Mouse (Mus musculus) mature B cell (primary cell): ENCODE measurements around the gene Bcorl1.
"Not testable (repeated sequence)": the region's sequence is repeated elsewhere in the genome, so short reads cannot be mapped to it uniquely, and the experiment has no call there.

Experiments
- in situ Hi-C: fragments of 300-500 bp; cut with MboI; formaldehyde crosslinking; loops from 2 replicates; pipeline ENCODE4 v1.14.3; 2019

The Bcorl1 gene

GRCm38 (mm10) chrX:48399994-48400393 is 58.8 kb downstream of the Bcorl1 start:
- in situ Hi-C loops, result no loop called here

GRCm38 (mm10) chrX:48405141-48405540 is 64.0 kb downstream of the Bcorl1 start:
- in situ Hi-C loops, result no loop called here

- in situ Hi-C loops, result no loop called here
Observed at GRCm38 (mm10) chrX:48409611-48410387, 68.6 kb downstream of the Bcorl1 start.

- in situ Hi-C loops, result no loop called here
Observed at GRCm38 (mm10) chrX:48410388-48410776, 69.2 kb downstream of the Bcorl1 start.

GRCm38 (mm10) chrX:48412629-48413028 is 71.5 kb downstream of the Bcorl1 start:
- in situ Hi-C loops, result no loop called here

- in situ Hi-C loops, result no loop called here
Observed at GRCm38 (mm10) chrX:48414291-48414690, 73.1 kb downstream of the Bcorl1 start.

- in situ Hi-C loops, result no loop called here
Observed at GRCm38 (mm10) chrX:48418417-48418816, 77.3 kb downstream of the Bcorl1 start.

GRCm38 (mm10) chrX:48422986-48423385 is 81.8 kb downstream of the Bcorl1 start:
- in situ Hi-C loops, result loop anchor here (5.0 kb wide), 1 partner anchor 39 kb away; the partner anchor contains the start of gene Elf4

- in situ Hi-C loops, result loop anchor here (5.0 kb wide), 1 partner anchor 39 kb away; the partner anchor contains the start of gene Elf4
Observed at GRCm38 (mm10) chrX:48423671-48424070, 82.5 kb downstream of the Bcorl1 start.

GRCm38 (mm10) chrX:48424583-48424982 is 83.4 kb downstream of the Bcorl1 start:
- in situ Hi-C loops, result loop anchor here (5.0 kb wide), 1 partner anchor 38 kb away; the partner anchor contains the start of gene Elf4

GRCm38 (mm10) chrX:48425280-48425679 is 84.1 kb downstream of the Bcorl1 start:
- in situ Hi-C loops, result no loop called here

GRCm38 (mm10) chrX:48428241-48428640 is 87.1 kb downstream of the Bcorl1 start:
- in situ Hi-C loops, result no loop called here

- in situ Hi-C loops, result no loop called here
Observed at GRCm38 (mm10) chrX:48428642-48429041, 87.5 kb downstream of the Bcorl1 start.

- in situ Hi-C loops, result no loop called here
Observed at GRCm38 (mm10) chrX:48429100-48429499, 87.9 kb downstream of the Bcorl1 start.

GRCm38 (mm10) chrX:48429538-48429937 is 88.4 kb downstream of the Bcorl1 start:
- in situ Hi-C loops, result no loop called here

- in situ Hi-C loops, result no loop called here
Observed at GRCm38 (mm10) chrX:48432599-48433526, 91.7 kb downstream of the Bcorl1 start.

- in situ Hi-C loops, result no loop called here
Observed at GRCm38 (mm10) chrX:48433527-48433899, 92.4 kb downstream of the Bcorl1 start.

GRCm38 (mm10) chrX:48434251-48434650 is 93.1 kb downstream of the Bcorl1 start:
- in situ Hi-C loops, result no loop called here

GRCm38 (mm10) chrX:48435477-48435900 is 94.3 kb downstream of the Bcorl1 start:
- in situ Hi-C loops, result no loop called here

- in situ Hi-C loops, result not testable (repeated sequence)
Observed at GRCm38 (mm10) chrX:48436082-48436481, 94.9 kb downstream of the Bcorl1 start.

GRCm38 (mm10) chrX:48439036-48439435 is 97.9 kb downstream of the Bcorl1 start:
- in situ Hi-C loops, result no loop called here

GRCm38 (mm10) chrX:48441548-48441947 is 100.4 kb downstream of the Bcorl1 start:
- in situ Hi-C loops, result no loop called here

GRCm38 (mm10) chrX:48441954-48442353 is 100.8 kb downstream of the Bcorl1 start:
- in situ Hi-C loops, result no loop called here
